Mouse (Mus musculus): ENCODE measurements at regions not wholly inside any gene's neighbourhood (a gene's known extent, or its start where the extent isn't known, plus 50 kb on each side); places are given as distances from the start of the nearest gene placed in this dataset.
A peak's percentile ranks its signal among the peaks of the same experiment; 100 is the strongest.

DNA sequence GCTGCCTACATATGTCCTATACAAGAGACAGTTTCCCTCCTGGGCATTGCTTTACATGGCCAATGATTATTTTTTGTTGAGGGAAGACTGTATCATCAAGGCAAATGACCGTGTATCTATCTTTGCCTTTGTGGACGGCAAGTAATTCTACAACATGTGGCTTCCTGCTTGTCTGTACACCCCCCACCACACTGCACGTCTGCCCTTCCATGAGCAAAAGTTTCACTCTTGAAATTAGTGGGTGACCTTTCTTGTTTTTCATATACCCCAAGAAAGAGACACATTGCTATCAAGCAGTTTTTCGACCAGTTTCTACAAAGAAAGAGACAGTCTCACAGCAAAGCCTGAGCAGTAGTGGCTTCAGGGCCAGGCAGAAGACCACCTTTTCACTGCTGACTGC lies 180.5 kb upstream of the Prdm1 start:
- 97% methylated on average over 4 of the region's 4 CpGs for WGBS
- H3K27ac ChIP-seq (ENCODE audit: insufficient read depth, low read depth, low read length), result no peak overlapping the region
- H3K4me3 ChIP-seq (ENCODE audit: insufficient read depth, low read depth, low read length), result no peak overlapping the region
- H3K4me1 ChIP-seq (ENCODE audit: control insufficient read depth, insufficient read depth, low read length), result no peaks in the 10 kb centered on the region
- TF ChIP-seq POLR2A (IDR thresholded peaks at IDR 0.05; ENCODE audit: insufficient read depth, low read depth, low read length) (no peak), CTCF (IDR thresholded peaks at IDR 0.05; ENCODE audit: insufficient read depth, low read depth, low read length) (no peak)

DNA sequence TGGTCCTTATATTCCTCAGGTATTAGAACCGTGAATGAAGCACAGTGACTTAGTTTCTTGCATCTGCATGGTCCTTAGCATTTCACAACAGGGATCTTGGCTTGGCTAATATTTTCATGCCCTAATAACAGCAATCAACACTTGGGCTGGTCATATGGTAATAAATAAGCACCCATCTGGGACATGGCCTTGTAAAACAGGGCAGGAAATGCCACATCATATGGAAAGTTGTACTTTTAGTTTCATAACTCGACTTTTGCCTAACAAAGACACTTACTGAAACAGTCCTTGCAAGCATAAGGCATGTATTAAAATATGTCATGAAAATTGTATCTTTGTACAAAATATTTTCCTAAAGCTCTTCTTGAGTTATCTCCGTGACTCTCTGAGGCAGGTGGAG lies 175.8 kb upstream of the Prdm1 start:
- H3K27ac ChIP-seq (ENCODE audit: insufficient read depth, low read depth, low read length), result no peak overlapping the region
- WGBS, result 92% methylated on average over 3 of the region's 3 CpGs
- no peaks in the 10 kb centered on the region for H3K4me1 ChIP-seq (ENCODE audit: control insufficient read depth, insufficient read depth, low read length)
- no peak overlapping the region for H3K4me3 ChIP-seq (ENCODE audit: insufficient read depth, low read depth, low read length)
- TF ChIP-seq POLR2A (IDR thresholded peaks at IDR 0.05; ENCODE audit: insufficient read depth, low read depth, low read length) (no peak), CTCF (IDR thresholded peaks at IDR 0.05; ENCODE audit: insufficient read depth, low read depth, low read length) (no peak)

DNA sequence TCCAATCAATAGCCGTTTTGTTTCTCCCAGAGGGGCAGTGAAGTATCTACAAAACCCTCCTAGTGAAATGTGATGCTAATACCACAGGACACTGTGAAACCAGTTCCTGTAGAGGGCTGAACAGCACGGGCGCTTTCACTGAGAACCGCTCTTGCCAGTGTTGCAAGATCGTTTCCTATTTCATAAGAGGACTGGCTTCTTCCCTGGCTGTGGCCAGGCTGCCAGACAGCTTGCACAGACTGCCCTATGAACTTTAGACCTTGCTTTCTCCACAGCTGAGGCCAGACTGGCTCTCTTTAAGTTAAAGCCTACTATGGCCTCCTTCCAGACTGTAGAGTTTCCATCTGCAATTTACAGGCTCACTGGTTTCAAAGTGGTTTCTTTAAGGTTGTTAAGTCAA lies 173.8 kb upstream of the Prdm1 start:
- H3K4me1 ChIP-seq (ENCODE audit: control insufficient read depth, insufficient read depth, low read length), result 0 out of 2 replicates have a peak, but pooled peaks cover 3% of the 10 kb centered on the region
- no peak for TF ChIP-seq POLR2A (IDR thresholded peaks at IDR 0.05; ENCODE audit: insufficient read depth, low read depth, low read length)
- TF ChIP-seq CTCF (IDR thresholded peaks at IDR 0.05; ENCODE audit: insufficient read depth, low read depth, low read length), result no peak
- 83% methylated on average over 5 of the region's 5 CpGs for WGBS
- H3K27ac ChIP-seq (ENCODE audit: insufficient read depth, low read depth, low read length), result no peak overlapping the region
- H3K4me3 ChIP-seq (ENCODE audit: insufficient read depth, low read depth, low read length), result no peak overlapping the region

DNA sequence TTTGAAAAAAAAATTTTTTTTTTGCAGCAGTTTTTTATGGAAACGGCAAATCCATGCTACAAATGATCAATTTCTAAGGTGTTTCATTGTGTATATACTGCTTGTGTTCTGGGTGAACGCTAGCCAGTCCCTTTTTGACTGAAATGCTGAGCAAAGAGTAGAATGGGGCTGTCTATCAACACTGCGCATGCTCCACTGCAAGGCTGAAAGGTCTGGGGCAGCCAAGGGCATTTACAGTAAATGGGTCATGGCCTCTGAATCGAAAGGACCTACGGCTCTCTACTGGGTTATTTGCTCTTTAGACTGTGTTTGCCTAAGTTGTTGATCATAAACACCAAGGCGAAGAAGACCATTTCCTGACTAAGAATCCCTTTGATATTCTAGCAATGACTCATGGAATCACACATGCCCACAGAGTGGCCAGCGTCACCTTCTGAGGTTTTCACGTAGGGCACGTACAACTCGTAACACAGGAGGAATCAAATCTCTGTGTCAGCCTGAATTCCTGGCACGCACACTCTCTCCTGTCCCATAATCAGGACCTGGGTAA lies 171.8 kb upstream of the Prdm1 start:
- Histone ChIP-seq H3K4me3 (ENCODE audit: insufficient read depth, low read depth, low read length) (no peak overlapping the region), H3K27ac (ENCODE audit: insufficient read depth, low read depth, low read length) (no peak overlapping the region), H3K4me1 (ENCODE audit: control insufficient read depth, insufficient read depth, low read length) (peaks cover 6% of the 10 kb centered on the region)
- WGBS, result 89% methylated on average over 11 of the region's 11 CpGs
- no peak for TF ChIP-seq POLR2A (IDR thresholded peaks at IDR 0.05; ENCODE audit: insufficient read depth, low read depth, low read length)
- TF ChIP-seq CTCF (IDR thresholded peaks at IDR 0.05; ENCODE audit: insufficient read depth, low read depth, low read length), result no peak

DNA sequence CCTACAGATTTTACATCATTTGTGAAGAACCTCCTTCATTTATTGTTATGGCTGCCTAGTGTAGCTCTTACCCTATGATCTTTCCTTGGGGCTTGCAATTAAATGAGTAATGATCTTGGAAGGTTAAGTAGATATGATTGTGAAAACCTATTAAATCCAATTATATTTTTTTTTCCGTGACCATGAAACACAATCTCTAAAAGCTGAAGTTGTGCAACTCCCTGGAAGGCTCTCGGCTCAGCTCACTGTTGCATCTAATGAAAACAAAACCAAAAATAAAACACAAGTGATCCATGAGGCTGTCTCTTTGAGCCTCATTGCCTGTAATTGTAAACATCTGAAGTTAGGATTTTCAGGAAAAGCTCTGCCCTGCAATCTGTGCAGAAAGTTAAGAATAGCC lies 169.7 kb upstream of the Prdm1 start:
- no peak overlapping the region for H3K27ac ChIP-seq (ENCODE audit: insufficient read depth, low read depth, low read length)
- TF ChIP-seq POLR2A (IDR thresholded peaks at IDR 0.05; ENCODE audit: insufficient read depth, low read depth, low read length) (no peak), CTCF (IDR thresholded peaks at IDR 0.05; ENCODE audit: insufficient read depth, low read depth, low read length) (no peak)
- WGBS, result 32% methylated on average over 2 of the region's 2 CpGs
- H3K4me1 ChIP-seq (ENCODE audit: control insufficient read depth, insufficient read depth, low read length), result peaks cover 6% of the 10 kb centered on the region
- H3K4me3 ChIP-seq (ENCODE audit: insufficient read depth, low read depth, low read length), result no peak overlapping the region

DNA sequence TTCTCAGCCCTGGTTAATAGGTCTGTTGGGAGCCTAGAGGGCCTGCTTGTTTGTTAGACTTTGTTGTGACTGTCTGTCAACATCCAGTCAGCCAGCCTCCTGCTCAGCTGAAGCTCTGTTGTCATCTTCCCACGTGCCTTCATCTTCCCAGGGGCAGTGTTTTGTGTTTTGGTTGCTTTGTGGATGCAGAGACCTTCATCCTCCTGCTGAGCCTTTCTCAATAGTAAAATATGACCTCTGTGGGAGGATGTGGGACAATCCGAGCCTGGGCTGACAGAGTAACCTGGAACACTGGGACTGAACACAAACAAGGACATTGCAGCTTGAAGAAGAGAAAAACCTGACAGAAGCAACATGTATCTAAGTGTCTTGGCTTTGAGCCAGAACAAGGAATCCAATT lies 168.7 kb upstream of the Prdm1 start:
- Histone ChIP-seq H3K4me1 (ENCODE audit: control insufficient read depth, insufficient read depth, low read length) (peaks cover 6% of the 10 kb centered on the region), H3K4me3 (ENCODE audit: insufficient read depth, low read depth, low read length) (no peak overlapping the region), H3K27ac (ENCODE audit: insufficient read depth, low read depth, low read length) (peak overlapping the region; percentile 41; the same call in 1 of the 2 replicates)
- no peak for TF ChIP-seq POLR2A (IDR thresholded peaks at IDR 0.05; ENCODE audit: insufficient read depth, low read depth, low read length)
- no peak for TF ChIP-seq CTCF (IDR thresholded peaks at IDR 0.05; ENCODE audit: insufficient read depth, low read depth, low read length)
- WGBS, result 54% methylated on average over 2 of the region's 2 CpGs

DNA sequence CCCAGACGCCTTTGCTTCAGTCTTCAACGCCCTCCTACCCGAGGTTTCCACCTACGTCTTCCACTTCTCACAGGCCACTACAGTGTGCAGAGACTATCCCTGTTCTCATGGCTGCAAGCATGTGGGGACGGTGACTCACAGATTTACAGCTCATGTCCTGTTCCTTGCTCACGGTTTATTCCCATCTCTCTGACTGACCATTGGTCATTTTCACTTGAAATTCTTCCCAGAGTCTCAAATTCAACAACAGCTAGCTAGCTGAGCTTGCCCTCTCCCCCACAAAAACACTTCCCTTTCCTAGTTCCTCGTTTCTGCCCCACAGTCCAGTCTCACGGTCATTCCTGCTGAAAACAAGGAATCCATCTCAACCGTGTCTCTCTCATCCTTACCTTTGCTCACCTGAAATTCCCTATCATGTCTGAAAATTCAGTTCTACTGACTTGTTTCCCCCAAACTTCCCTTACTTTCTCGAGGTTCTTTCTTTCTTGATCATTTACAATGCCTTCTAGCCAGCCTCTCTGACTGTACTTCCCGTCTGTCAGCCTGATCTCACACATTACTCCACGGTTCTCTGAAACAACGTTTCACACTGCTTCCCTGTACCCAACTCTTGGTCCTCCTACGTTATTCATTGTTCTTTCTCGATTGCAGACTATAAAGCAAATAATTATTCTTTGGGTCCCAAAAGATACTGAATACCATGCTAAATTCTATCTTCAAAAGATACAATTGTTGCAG lies 163.5 kb upstream of the Prdm1 start:
- H3K27ac ChIP-seq (ENCODE audit: insufficient read depth, low read depth, low read length), result no peak overlapping the region
- no peak overlapping the region for H3K4me3 ChIP-seq (ENCODE audit: insufficient read depth, low read depth, low read length)

DNA sequence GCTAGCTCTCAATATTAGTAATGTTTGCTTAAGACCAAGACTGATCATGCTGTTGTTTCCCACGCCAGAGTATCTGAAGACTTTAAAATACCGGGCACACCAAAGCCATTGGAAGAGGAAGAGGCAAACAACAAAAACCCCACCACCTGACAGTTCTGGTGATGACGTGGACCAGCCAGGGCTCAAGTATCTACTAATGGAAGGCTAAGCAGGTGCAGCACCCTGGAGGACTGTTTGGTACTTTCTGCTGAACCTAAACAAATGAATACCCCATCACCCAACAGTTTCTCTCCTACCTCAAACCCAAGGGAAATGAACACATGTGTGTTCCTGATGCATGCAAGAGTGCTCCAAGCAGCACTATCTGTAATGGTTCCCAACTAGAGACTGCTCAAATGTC lies 160.3 kb upstream of the Prdm1 start:
- H3K27ac ChIP-seq (ENCODE audit: insufficient read depth, low read depth, low read length), result no peak overlapping the region
- TF ChIP-seq POLR2A (IDR thresholded peaks at IDR 0.05; ENCODE audit: insufficient read depth, low read depth, low read length) (no peak), CTCF (IDR thresholded peaks at IDR 0.05; ENCODE audit: insufficient read depth, low read depth, low read length) (no peak)
- no peak overlapping the region for H3K4me3 ChIP-seq (ENCODE audit: insufficient read depth, low read depth, low read length)
- H3K4me1 ChIP-seq (ENCODE audit: control insufficient read depth, insufficient read depth, low read length), result no peaks in the 10 kb centered on the region
- 95% methylated on average over 3 of the region's 3 CpGs for WGBS

More for the DNA sequence above, 163.5 kb upstream of the Prdm1 start:
- H3K4me1 ChIP-seq (ENCODE audit: control insufficient read depth, insufficient read depth, low read length), result peaks cover under 1% of the 10 kb centered on the region; the same call in 1 of the 2 replicates
- TF ChIP-seq CTCF (IDR thresholded peaks at IDR 0.05; ENCODE audit: insufficient read depth, low read depth, low read length) (no peak), POLR2A (IDR thresholded peaks at IDR 0.05; ENCODE audit: insufficient read depth, low read depth, low read length) (no peak)
- 75% methylated on average over 15 of the region's 15 CpGs for WGBS

DNA sequence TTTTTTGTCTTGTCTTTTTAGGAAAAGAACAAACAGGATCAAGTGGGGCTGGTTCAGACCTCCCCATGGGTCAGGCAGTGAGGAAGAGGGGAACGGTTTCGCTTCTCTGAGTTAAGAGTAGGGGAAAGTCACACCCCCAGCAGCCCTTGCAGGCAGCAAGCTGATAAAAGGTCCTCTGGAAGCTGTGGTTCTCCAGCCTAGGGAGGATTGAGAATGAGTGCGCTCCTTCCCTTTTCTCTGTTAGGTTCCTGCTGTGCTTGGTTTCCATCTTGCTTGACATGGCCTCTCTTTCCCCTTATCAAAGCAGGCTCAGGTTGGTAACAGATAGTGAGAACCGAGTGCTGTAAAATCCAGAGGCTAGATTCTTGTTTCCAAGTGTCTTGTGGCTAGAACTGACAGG lies 157.8 kb upstream of the Prdm1 start:
- no peaks in the 10 kb centered on the region for H3K4me1 ChIP-seq (ENCODE audit: control insufficient read depth, insufficient read depth, low read length)
- WGBS, result 92% methylated on average over 4 of the region's 4 CpGs
- no peak overlapping the region for H3K27ac ChIP-seq (ENCODE audit: insufficient read depth, low read depth, low read length)
- TF ChIP-seq POLR2A (IDR thresholded peaks at IDR 0.05; ENCODE audit: insufficient read depth, low read depth, low read length) (no peak), CTCF (IDR thresholded peaks at IDR 0.05; ENCODE audit: insufficient read depth, low read depth, low read length) (no peak)
- no peak overlapping the region for H3K4me3 ChIP-seq (ENCODE audit: insufficient read depth, low read depth, low read length)
